Mouse (Mus musculus) spleen, adult 2 months (tissue): ENCODE results near the gene Il12b.

Experiments
- CTCF ChIP-seq: fragments of 200-500 bp; IDR thresholded peaks from 2 replicates; pipeline ENCODE4 v1.5.1; 2011; ENCODE audit warnings: mild to moderate bottlenecking, inconsistent platforms; ENCODE audit not compliant: insufficient read depth, insufficient read length, insufficient replicate concordance; ENCODE audit errors: extremely low read depth
- POLR2A ChIP-seq: fragments of 200-500 bp; IDR thresholded peaks from 2 replicates; pipeline ENCODE4 v1.6.1; 2011; ENCODE audit warnings: low read depth, low read length, inconsistent platforms

GRCm38 (mm10) chr11:44398356-44398755, 1.5 kb upstream of the Il12b start:
- TF ChIP-seq CTCF (no peak), POLR2A (no peak)
